Comparison of ENCODE assay signal across 8 mouse cellular contexts in genomic region chr3:68870568-68870950, GRCm38 (mm10). TPM values are rescaled to one million over a fixed set of nuclear protein-coding genes. Genes with fewer than 3 reads are reported as not detected.
A peak's percentile ranks its signal among the peaks of the same experiment; 100 is the strongest.
DNase-seq lines count a peak whose midpoint lies in the region; ATAC-seq and TF ChIP-seq lines count a peak whose summit lies in the region.

No protein-coding gene starts in this region.

- peaks cover 39% of the 10 kb centered on the region for H3K27me3 ChIP-seq in embryonic facial prominence, embryonic 12.5 days
- H3K27me3 ChIP-seq in liver, embryonic 15.5 days, result peaks cover 46% of the 10 kb centered on the region

- no peaks in the 10 kb centered on the region for H3K36me3 ChIP-seq in embryonic facial prominence, embryonic 12.5 days
- H3K36me3 ChIP-seq in liver, embryonic 15.5 days (replicated peaks), result no peaks in the 10 kb centered on the region

- peaks cover 3% of the 10 kb centered on the region for H3K4me1 ChIP-seq in embryonic facial prominence, embryonic 12.5 days
- H3K4me1 ChIP-seq in liver, embryonic 15.5 days (replicated peaks), result peaks cover 21% of the 10 kb centered on the region

- no peaks in the 10 kb centered on the region for H3K9me3 ChIP-seq in embryonic facial prominence, embryonic 12.5 days
- no peaks in the 10 kb centered on the region for H3K9me3 ChIP-seq in liver, embryonic 15.5 days (replicated peaks)

- DNase-seq in layer of hippocampus, adult 2 months (ENCODE audit: low spot score in 2 of 2), result no peak
- DNase-seq in layer of hippocampus, adult 8-10 months (ENCODE audit: low spot score in 2 of 2), result no peak
- DNase-seq in urinary bladder, postnatal 25 days (ENCODE audit: low spot score), result no peak
- DNase-seq in cerebellum, adult 8-10 months, result no peak
- no peak for DNase-seq in urinary bladder, postnatal 14 days (ENCODE audit: low spot score)

- TF ChIP-seq CTCF in layer of hippocampus, adult 2 months (conservative IDR thresholded peaks at IDR 0.05), result no peak

- no peak for ATAC-seq in embryonic facial prominence, embryonic 12.5 days (ENCODE audit: insufficient number of reproducible peaks, insufficient read depth, low FRiP score, low TSS enrichment)
- ATAC-seq in hematopoietic stem cell, adult 5-6 weeks (replicated peaks in 1 of 2; ENCODE audit: insufficient read depth in 1 of 2, low FRiP score in 2 of 2, low TSS enrichment in 1 of 2, low read depth in 1 of 2, poor library complexity in 2 of 2, severe bottlenecking in 2 of 2), result peak; percentile 8 to 19; a peak in 1 of 4 replicates
- ATAC-seq in liver, embryonic 15.5 days (ENCODE audit: insufficient read depth), result no peak

- H3K9ac ChIP-seq in embryonic facial prominence, embryonic 12.5 days, result peak overlapping the region; percentile 64; the same call in 1 of the 2 replicates
- no peak overlapping the region for H3K9ac ChIP-seq in liver, embryonic 15.5 days

- peak overlapping the region; percentile 55 for H3K4me3 ChIP-seq in layer of hippocampus, adult 2 months
- H3K4me3 ChIP-seq in embryonic facial prominence, embryonic 12.5 days, result peak overlapping the region; percentile 69
- peak overlapping the region; percentile 55 for H3K4me3 ChIP-seq in liver, embryonic 15.5 days (replicated peaks)

- no peak overlapping the region for H3K27ac ChIP-seq in layer of hippocampus, adult 2 months
- H3K27ac ChIP-seq in embryonic facial prominence, embryonic 12.5 days, result no peak overlapping the region
- no peak overlapping the region for H3K27ac ChIP-seq in liver, embryonic 15.5 days (replicated peaks)

- H3K4me2 ChIP-seq in embryonic facial prominence, embryonic 12.5 days (replicated peaks), result peak overlapping the region; percentile 99
- peak overlapping the region; percentile 83 for H3K4me2 ChIP-seq in liver, embryonic 15.5 days

- 3% methylated on average over 15 of the region's 15 CpGs for WGBS in embryonic facial prominence, embryonic 12.5 days
- 6% methylated on average over 15 of the region's 15 CpGs for WGBS in liver, embryonic 15.5 days (ENCODE audit: insufficient replicate concordance)

RNA-seq across cellular contexts. Expression of gene 1110032F04Rik, which starts 1.2 kb away (rescaled TPM):
- total RNA-seq in layer of hippocampus, adult 2 months (2021), result 1 to 10 TPM; 7.8 to 7.9 TPM
- 1 to 10 TPM; 7.6 to 9.5 (median 9.1) TPM for total RNA-seq in layer of hippocampus, adult 8-10 months (2022)
- polyA plus RNA-seq in embryonic facial prominence, embryonic 12.5 days (2016; fragmentation: Nextera tagmentation; extraction: Ambion mirVana), result 2.0 and 2.4 TPM in 2 replicates
- total RNA-seq in hematopoietic stem cell, adult 5-6 weeks (2017), result 0.05 TPM in 1 of 2 replicates, not detected in the other
- 0.51 and 0.52 TPM in 2 replicates for polyA plus RNA-seq in liver, embryonic 15.5 days (2015; fragmentation: Nextera tagmentation; extraction: Ambion mirVana)

Comparison
In these comparisons a context has a peak if more than half of its experiments do, and no peak if none do; other contexts are left out.
1. ATAC-seq: peak in hematopoietic stem cell, adult 5-6 weeks (2 of 2); none in embryonic facial prominence, embryonic 12.5 days (single experiment) and liver, embryonic 15.5 days (single experiment).
2. Peak in every context shown above with its lines, with median percentiles within 50 percentile points of each other: H3K4me3 ChIP-seq.